Mouse (Mus musculus) erythroblast, embryonic 14.5 days (primary cell): Measurements from ENCODE around the gene Krcc1.

Source experiments
- GATA1 ChIP-seq: IDR thresholded peaks from 2 replicates; pipeline ENCODE4 v1.6.1; 2012; ENCODE audit warnings: low read length, inconsistent platforms, mixed read lengths
- TAL1 ChIP-seq: IDR thresholded peaks from 3 replicates; pipeline ENCODE4 v1.6.1; 2012; ENCODE audit warnings: low read length, inconsistent platforms, mixed read lengths

DNA sequence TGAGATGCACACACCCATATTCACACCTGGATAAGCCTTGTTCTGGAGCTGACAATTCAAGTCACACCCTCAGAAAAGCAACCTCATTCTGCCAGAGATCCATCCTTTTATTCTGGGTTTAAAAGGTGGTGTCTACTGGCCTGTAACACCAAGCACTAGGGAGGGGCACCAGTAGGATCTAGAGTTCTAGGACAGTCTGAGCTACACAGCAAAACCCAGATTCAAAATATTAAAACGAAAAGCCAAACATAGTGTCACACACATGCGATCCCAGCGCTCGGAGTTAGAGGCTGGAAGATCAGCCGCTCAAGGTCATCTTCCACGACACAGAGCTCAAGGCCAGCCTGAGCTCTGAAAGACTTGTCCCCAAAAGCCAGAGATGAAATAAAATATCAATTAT, 17.0 kb upstream of the Krcc1 start:
- TF ChIP-seq TAL1: no peak
- no peak for TF ChIP-seq GATA1
